Mouse (Mus musculus) intestine, embryonic 15.5 days (tissue): ENCODE data around the gene Rab40c. TPM values are rescaled to one million over a fixed set of nuclear protein-coding genes. Genes with fewer than 3 reads are reported as not detected.

Experiments
- ATAC-seq: fragments of 200-750 bp; cut with Nextera tagmentation; 2 replicates; pipeline ENCODE4 v1.8.0; 2017; ENCODE audit warnings: moderate TSS enrichment, moderate library complexity
- H3K27ac ChIP-seq: fragments of 300-500 bp; sonication (generic); 2 replicates; pipeline ENCODE4 v1.5.1; 2015; ENCODE audit warnings: mild to moderate bottlenecking, inconsistent platforms
- H3K27me3 ChIP-seq: fragments of 300-500 bp; sonication (generic); replicated peaks from 2 replicates; pipeline ENCODE4 v1.6.1; 2015; ENCODE audit warnings: inconsistent platforms
- H3K36me3 ChIP-seq: fragments of 300-500 bp; sonication (generic); 2 replicates; pipeline ENCODE4 v1.6.1; 2015; ENCODE audit warnings: inconsistent platforms
- H3K4me1 ChIP-seq: fragments of 300-500 bp; sonication (generic); replicated peaks from 2 replicates; pipeline ENCODE4 v1.6.1; 2015; ENCODE audit warnings: inconsistent platforms
- H3K4me2 ChIP-seq: fragments of 300-500 bp; sonication (generic); replicated peaks from 2 replicates; pipeline ENCODE4 v1.6.1; 2015; ENCODE audit warnings: mild to moderate bottlenecking, inconsistent platforms
- H3K4me3 ChIP-seq: fragments of 300-500 bp; sonication (generic); replicated peaks from 2 replicates; pipeline ENCODE4 v1.5.1; 2015; ENCODE audit warnings: inconsistent platforms
- H3K9ac ChIP-seq: fragments of 300-500 bp; sonication (generic); 2 replicates; pipeline ENCODE4 v1.6.1; 2015; ENCODE audit warnings: inconsistent platforms
- H3K9me3 ChIP-seq: fragments of 300-500 bp; sonication (generic); 2 replicates; pipeline ENCODE4 v1.6.1; 2016; ENCODE audit warnings: inconsistent platforms
- WGBS: fragments of 180-500 bp; shearing (Covaris S2); methylation state at CpG from one replicate; pipeline ENCODE4 v1.1.7; 2015; 5-methylcytosine and 5-hydroxymethylcytosine counted together
- polyA plus RNA-seq: library from polyadenylated mRNA; unstranded; fragments of >200 nt; fragmentation: Nextera tagmentation; extraction: Ambion mirVana; gene quantifications from 2 replicates; pipeline ENCODE4 v1.2.1, GENCODE M21; 2015

The Rab40c gene
- polyA plus RNA-seq, result 21.4 and 24.9 TPM in 2 replicates

- Histone ChIP-seq H3K4me2 (peak within 1 kb of the TSS; percentile 87), H3K27ac (peak within 1 kb of the TSS; percentile 93), H3K4me1 (peaks cover 29% of the 10 kb centered on the region), H3K4me3 (peak within 1 kb of the TSS; percentile 98), H3K27me3 (no peaks in the 10 kb centered on the region), H3K36me3 (no peaks in the 10 kb centered on the region), H3K9me3 (no peaks in the 10 kb centered on the region), H3K9ac (peak within 1 kb of the TSS; percentile 86)
- under 1% methylated on average over 55 of the region's 78 CpGs for WGBS
- ATAC-seq, result peak; percentile 5; the same call in 1 of the 2 replicates
These were observed at the start of gene Rab40c for GRCm38 (mm10) chr17:25919144-25919785. Gene Rab40c (minus strand): TSS chr17:25919727.

DNA sequence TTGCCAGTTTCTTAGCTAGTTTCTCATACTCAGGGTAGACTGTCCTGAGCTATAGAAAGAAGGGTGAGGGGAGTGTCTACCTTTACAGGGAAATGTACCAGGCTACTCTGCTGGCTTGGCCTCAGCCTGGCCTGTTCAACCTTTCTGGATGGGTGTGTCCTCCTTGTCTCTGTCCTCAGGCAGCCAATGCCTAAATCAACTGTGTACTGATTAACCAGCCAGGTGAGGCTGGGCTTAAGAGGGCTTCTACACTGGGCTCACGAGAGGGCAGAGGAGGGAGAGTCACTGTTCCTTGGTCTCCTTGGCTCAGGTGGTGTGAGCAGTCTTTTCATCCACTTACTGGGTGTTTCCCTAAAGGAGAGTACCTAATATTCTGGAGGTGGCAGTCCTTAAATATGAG lies 48.6 kb upstream of the Rab40c start:
- H3K9me3 ChIP-seq, result no peaks in the 10 kb centered on the region
- no peak overlapping the region for H3K4me2 ChIP-seq
- H3K4me1 ChIP-seq, result peaks cover 12% of the 10 kb centered on the region
- no peak overlapping the region for H3K9ac ChIP-seq
- H3K36me3 ChIP-seq, result peaks cover 5% of the 10 kb centered on the region; the same call in 1 of the 2 replicates
- H3K27me3 ChIP-seq, result no peaks in the 10 kb centered on the region
- H3K4me3 ChIP-seq, result no peak overlapping the region
- 43% methylated on average over 1 of the region's 1 CpGs for WGBS
- peak; percentile 91 for ATAC-seq
- H3K27ac ChIP-seq, result peak overlapping the region; percentile 44; the same call in 1 of the 2 replicates

- no peak overlapping the region for H3K27ac ChIP-seq
- WGBS, result 30% methylated on average over 3 of the region's 3 CpGs
- H3K4me2 ChIP-seq, result no peak overlapping the region
These were observed 48.1 kb upstream of the Rab40c start for GRCm38 (mm10) chr17:25967652-25968051.

DNA sequence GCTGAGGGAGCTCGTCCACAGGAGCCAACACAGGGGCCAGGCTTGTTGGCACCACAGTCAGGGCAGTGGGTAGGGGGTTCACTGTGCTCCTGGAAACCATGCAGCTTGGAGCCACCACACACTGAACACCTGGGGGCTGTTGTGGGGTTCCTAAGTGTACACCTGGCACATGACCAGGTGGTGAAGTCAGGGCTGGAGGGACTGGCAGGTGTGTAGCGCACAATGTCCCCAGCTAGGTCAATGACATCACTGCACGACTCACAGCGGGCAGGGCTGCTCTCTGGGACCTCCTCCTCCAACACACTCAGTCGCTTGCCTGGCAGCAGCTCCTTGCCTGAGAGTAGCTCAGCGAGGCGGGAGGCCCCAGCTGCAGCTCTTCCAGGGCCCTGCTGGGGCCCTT lies 44.7 kb upstream of the Rab40c start:
- H3K36me3 ChIP-seq, result peaks cover 14% of the 10 kb centered on the region; the same call in 1 of the 2 replicates
- peaks cover 12% of the 10 kb centered on the region for H3K4me1 ChIP-seq
- no peak overlapping the region for H3K4me3 ChIP-seq
- ATAC-seq, result peak; percentile 40
- no peaks in the 10 kb centered on the region for H3K9me3 ChIP-seq
- no peak overlapping the region for H3K4me2 ChIP-seq
- WGBS, result 88% methylated on average over 7 of the region's 7 CpGs
- no peaks in the 10 kb centered on the region for H3K27me3 ChIP-seq
- H3K27ac ChIP-seq, result no peak overlapping the region
- H3K9ac ChIP-seq, result no peak overlapping the region

More at GRCm38 (mm10) chr17:25967652-25968051, 48.1 kb upstream of the Rab40c start:
- Histone ChIP-seq H3K9ac (no peak overlapping the region), H3K9me3 (no peaks in the 10 kb centered on the region), H3K36me3 (peaks cover 6% of the 10 kb centered on the region; the same call in 1 of the 2 replicates), H3K4me3 (no peak overlapping the region), H3K4me1 (peaks cover 12% of the 10 kb centered on the region), H3K27me3 (no peaks in the 10 kb centered on the region)
- ATAC-seq, result peak; percentile 1; the same call in 1 of the 2 replicates

DNA sequence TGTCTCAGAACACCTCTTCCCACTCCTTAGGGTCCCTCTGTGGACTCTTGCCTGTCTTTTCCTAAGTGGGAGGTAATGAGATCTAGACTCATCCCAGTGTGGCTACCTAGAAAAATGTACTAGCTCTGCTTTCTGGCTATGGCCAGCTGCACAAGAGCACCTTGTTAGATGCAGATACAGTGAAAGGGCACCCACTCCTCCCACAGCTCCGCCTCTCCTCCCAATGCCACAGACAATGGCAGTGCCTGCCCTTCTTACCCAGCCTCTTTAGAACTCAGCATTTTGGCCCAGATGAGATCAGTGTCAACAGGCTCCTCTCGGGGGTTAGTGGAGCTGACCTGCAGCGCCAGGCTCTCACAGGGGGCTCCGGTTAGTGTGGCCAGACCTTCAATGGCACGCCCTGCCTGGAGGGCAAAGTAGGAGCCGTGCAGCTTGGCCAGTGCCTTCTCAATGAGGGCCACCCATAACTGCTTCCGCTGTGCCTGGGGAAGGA lies 42.9 kb upstream of the Rab40c start:
- H3K27me3 ChIP-seq, result no peaks in the 10 kb centered on the region
- peaks cover 19% of the 10 kb centered on the region for H3K36me3 ChIP-seq
- H3K9ac ChIP-seq, result no peak overlapping the region
- no peak overlapping the region for H3K27ac ChIP-seq
- H3K4me2 ChIP-seq, result no peak overlapping the region
- whole genome bisulfite sequencing, result 91% methylated on average over 7 of the region's 7 CpGs
- ATAC-seq, result no peak
- no peak overlapping the region for H3K4me3 ChIP-seq
- H3K9me3 ChIP-seq, result no peaks in the 10 kb centered on the region
- H3K4me1 ChIP-seq, result 0 out of 2 replicates have a peak, but pooled peaks cover under 1% of the 10 kb centered on the region

- no peak overlapping the region for H3K27ac ChIP-seq
- H3K4me3 ChIP-seq, result no peak overlapping the region
- no peak overlapping the region for H3K9ac ChIP-seq
- peak; percentile 48; the same call in 1 of the 2 replicates for ATAC-seq
- no peaks in the 10 kb centered on the region for H3K9me3 ChIP-seq
- H3K4me2 ChIP-seq, result no peak overlapping the region
- WGBS, result 92% methylated on average over 5 of the region's 5 CpGs
- no peaks in the 10 kb centered on the region for H3K27me3 ChIP-seq
- peaks cover 19% of the 10 kb centered on the region for H3K36me3 ChIP-seq
- no peaks in the 10 kb centered on the region for H3K4me1 ChIP-seq
These were observed 42.0 kb upstream of the Rab40c start for GRCm38 (mm10) chr17:25961566-25961965.

DNA sequence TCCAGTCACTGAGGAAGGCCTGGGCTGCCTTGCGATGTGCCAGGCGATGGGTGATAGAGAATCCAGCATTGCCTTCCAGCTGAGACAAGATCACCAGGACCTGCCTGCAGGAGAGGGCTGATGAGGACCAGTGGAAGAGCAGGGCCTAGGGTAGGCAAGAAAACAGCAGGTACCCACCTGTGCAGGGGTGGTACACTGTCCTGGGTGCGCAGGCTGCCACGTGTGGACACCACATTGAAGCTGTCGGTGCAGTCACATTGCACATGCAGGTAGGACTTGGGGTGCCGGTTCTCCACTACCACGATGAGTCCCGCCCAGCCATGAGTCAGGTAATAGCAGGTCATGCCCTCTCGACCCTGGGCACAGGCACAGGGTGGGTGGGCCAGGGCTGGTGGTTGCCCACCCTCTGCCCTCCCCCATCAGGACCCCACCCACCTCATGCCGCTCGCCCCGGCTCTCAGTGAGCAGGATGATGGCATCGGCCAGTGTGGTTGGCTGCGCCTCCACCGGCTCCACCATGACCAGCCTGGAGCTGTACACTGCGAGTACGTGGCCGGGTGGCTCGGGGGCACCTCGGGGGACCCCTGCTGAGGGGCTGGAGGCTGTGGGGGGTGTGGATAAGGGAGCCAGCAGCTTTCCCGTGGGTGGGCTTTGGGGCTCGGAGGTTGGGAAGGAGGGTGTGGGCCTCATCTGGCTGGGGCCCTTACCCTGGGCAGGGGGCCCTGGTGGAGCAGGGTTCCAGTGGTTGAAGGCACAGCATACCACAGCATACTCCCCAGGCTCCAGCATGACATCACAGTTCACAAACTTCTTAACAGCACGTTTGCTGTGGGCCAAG lies 40.3 kb upstream of the Rab40c start:
- peaks cover 19% of the 10 kb centered on the region for H3K36me3 ChIP-seq
- no peak for ATAC-seq

GRCm38 (mm10) chr17:25958771-25959494 lies 39.4 kb upstream of the Rab40c start:
- H3K4me3 ChIP-seq, result no peak overlapping the region
- H3K27me3 ChIP-seq, result 0 out of 2 replicates have a peak, but pooled peaks cover 2% of the 10 kb centered on the region
- ATAC-seq, result no peak
- 93% methylated on average over 11 of the region's 11 CpGs for WGBS
- H3K4me1 ChIP-seq, result no peaks in the 10 kb centered on the region
- no peak overlapping the region for H3K4me2 ChIP-seq
- no peak overlapping the region for H3K9ac ChIP-seq
- no peak overlapping the region for H3K27ac ChIP-seq
- H3K9me3 ChIP-seq, result no peaks in the 10 kb centered on the region
- peaks cover 19% of the 10 kb centered on the region for H3K36me3 ChIP-seq

More for the DNA sequence above, 40.3 kb upstream of the Rab40c start:
- H3K27me3 ChIP-seq, result no peaks in the 10 kb centered on the region
- H3K27ac ChIP-seq, result no peak overlapping the region
- H3K9me3 ChIP-seq, result no peaks in the 10 kb centered on the region
- H3K4me2 ChIP-seq, result no peak overlapping the region
- H3K4me1 ChIP-seq, result no peaks in the 10 kb centered on the region
- H3K4me3 ChIP-seq, result no peak overlapping the region
- 90% methylated on average over 23 of the region's 23 CpGs for WGBS
- H3K9ac ChIP-seq, result no peak overlapping the region

GRCm38 (mm10) chr17:25957586-25958051 lies 38.1 kb upstream of the Rab40c start:
- H3K27ac ChIP-seq, result no peak overlapping the region
- no peaks in the 10 kb centered on the region for H3K9me3 ChIP-seq
- ATAC-seq, result no peak
- H3K9ac ChIP-seq, result no peak overlapping the region
- peaks cover 13% of the 10 kb centered on the region; the same call in 1 of the 2 replicates for H3K36me3 ChIP-seq
- no peaks in the 10 kb centered on the region for H3K4me1 ChIP-seq
- WGBS, result 85% methylated on average over 14 of the region's 14 CpGs
- no peak overlapping the region for H3K4me2 ChIP-seq
- H3K4me3 ChIP-seq, result no peak overlapping the region
- H3K27me3 ChIP-seq, result peaks cover 13% of the 10 kb centered on the region

- no peak overlapping the region for H3K4me2 ChIP-seq
- no peak overlapping the region for H3K9ac ChIP-seq
- WGBS, result 78% methylated on average over 7 of the region's 7 CpGs
- H3K36me3 ChIP-seq, result peaks cover 6% of the 10 kb centered on the region; the same call in 1 of the 2 replicates
- no peaks in the 10 kb centered on the region for H3K9me3 ChIP-seq
- no peak for ATAC-seq
- H3K27ac ChIP-seq, result no peak overlapping the region
- peaks cover 23% of the 10 kb centered on the region for H3K27me3 ChIP-seq
- H3K4me3 ChIP-seq, result no peak overlapping the region
- H3K4me1 ChIP-seq, result peaks cover 7% of the 10 kb centered on the region
These were observed 37.1 kb upstream of the Rab40c start for GRCm38 (mm10) chr17:25956631-25957030.

DNA sequence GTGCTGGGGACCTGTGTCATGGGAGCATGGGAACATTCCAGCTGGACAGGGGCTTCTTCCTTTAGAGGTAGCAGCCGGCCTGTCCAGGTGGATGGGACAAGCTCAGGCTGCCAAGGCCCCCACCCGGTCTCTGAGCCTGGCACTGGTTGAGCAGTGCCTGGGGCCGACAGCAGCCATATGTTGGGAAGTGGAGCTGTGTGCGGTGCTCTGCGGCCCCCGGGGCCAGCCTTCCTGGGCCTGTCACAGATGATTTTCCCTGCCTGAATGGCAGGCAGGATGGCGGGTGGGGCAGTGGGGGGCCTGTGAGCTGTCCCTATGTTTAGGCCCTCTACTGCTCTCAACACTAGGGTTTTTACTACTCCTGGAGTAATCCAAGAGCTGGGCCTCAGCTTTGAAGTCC lies 36.7 kb upstream of the Rab40c start:
- Histone ChIP-seq H3K9me3 (no peaks in the 10 kb centered on the region), H3K4me3 (no peak overlapping the region), H3K4me2 (no peak overlapping the region), H3K27ac (no peak overlapping the region), H3K27me3 (peaks cover 27% of the 10 kb centered on the region), H3K4me1 (peaks cover 10% of the 10 kb centered on the region), H3K9ac (no peak overlapping the region), H3K36me3 (peaks cover 6% of the 10 kb centered on the region; the same call in 1 of the 2 replicates)
- WGBS, result 77% methylated on average over 7 of the region's 7 CpGs
- ATAC-seq, result no peak
